Mouse (Mus musculus) kidney, adult 11 months (tissue): Measurements from ENCODE around the gene Arl8a.
A peak's percentile ranks its signal among the peaks of the same experiment; 100 is the strongest.
"Not testable (repeated sequence)": the region's sequence is repeated elsewhere in the genome, so short reads cannot be mapped to it uniquely, and the experiment has no call there.

Experiments
- DNase-seq: peaks from one replicate; pipeline ENCODE4 v3.0.0; 2022

The Arl8a gene

GRCm38 (mm10) chr1:135170299-135170698, 23.7 kb downstream of the Arl8a start:
- DNase-seq = no peak

DNA sequence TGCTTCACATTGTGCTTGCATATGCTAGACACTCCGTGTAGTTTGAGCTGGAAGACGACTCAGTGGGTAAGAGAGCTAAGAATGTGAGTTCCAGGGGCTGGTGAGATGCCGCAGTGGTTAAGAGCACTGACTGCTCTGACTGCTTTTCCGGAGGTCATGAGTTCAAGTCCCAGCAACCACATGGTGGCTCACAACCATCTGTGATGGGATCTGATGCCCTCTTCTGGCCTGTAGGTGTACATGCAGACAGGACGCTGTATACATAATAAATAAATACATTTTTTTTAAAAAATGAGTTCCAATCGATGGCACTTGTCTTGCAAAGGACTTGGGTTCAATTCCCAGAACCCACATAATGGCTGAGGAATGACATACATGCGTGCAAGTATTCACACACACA, 24.6 kb downstream of the Arl8a start:
- no peak for DNase-seq

DNA sequence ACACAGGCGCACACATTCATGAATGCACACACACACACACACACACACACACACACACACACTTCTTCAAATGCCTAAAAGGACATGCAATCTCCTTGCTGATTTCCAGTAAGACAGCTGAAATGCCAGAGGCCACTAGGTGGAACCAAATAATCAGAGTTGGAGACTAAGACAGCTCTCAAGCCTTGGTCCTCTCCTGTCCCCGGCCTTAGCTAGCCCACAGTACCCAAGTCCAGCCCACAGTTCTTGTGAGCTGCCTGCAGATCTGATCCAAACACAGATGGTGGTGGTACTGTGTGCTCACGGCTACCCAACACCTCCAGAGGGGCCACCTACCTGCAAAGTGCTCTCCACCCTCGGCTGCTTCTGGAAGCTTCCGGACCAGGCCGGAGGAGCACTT, 25.4 kb downstream of the Arl8a start:
- DNase-seq = peak; percentile 79

DNA sequence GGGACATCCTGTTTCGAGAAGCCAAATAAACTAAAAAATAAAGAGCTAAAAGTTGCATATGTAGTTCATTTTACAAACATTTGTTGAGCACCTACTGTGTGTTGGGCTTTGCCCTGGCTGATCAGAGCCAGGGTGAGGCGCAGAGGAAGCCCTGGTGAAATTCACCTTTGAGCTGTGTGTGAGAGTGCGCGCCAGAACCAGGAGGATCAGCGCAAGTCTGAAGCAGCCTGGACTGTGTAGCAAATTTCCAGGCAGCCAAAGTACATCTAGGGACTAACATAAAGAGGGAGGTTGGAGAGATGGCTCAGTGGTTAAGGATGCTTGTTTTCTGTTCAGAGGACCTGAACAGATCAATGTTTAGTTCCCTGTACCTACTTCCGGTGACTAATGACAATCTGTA, 26.7 kb downstream of the Arl8a start:
- DNase-seq = no peak

- DNase-seq = no peak
Observed at GRCm38 (mm10) chr1:135175176-135175575, 28.6 kb downstream of the Arl8a start.

DNA sequence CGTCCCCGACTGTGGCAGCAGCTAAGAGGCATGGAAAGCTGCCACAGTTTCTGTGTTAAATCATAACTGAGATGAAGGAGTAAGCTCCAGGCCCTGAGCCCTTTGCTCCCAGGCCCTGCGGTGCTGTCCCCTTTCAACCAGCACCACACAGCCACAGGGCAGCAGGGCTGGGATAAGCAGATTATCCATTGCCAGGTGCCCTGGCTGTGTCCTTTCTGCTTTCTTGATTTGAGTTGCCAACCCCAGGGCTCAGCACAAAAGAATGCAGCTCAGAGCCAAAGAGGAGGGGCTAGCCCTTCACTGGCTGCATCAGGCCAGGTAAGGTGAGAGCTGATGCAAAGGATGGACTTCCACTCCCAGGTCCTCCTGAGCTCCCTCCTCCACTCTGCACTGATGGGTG, 31.1 kb downstream of the Arl8a start:
- peak; percentile 95 for DNase-seq

DNA sequence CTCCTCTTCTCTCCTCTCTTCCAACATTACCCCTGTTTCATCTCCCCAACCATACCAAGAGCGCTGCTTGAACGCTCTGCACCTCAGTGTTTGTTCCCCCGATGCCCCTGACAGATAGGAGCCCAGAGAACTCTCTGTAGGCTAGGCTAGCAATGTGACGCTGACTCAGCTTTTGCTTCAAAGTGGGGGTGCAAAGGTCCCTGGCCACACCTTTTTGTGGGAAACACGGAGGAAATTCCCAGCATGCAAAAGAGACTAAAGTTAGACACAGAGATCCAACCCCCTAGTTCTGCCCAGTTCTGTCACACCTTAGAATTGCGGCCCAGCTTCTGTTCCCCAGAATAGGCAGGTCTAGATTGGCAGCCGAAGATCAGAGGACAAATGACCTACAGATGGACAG, 32.2 kb downstream of the Arl8a start:
- DNase-seq = peak; percentile 52

GRCm38 (mm10) chr1:135180830-135181229, 34.2 kb downstream of the Arl8a start:
- no peak for DNase-seq

DNA sequence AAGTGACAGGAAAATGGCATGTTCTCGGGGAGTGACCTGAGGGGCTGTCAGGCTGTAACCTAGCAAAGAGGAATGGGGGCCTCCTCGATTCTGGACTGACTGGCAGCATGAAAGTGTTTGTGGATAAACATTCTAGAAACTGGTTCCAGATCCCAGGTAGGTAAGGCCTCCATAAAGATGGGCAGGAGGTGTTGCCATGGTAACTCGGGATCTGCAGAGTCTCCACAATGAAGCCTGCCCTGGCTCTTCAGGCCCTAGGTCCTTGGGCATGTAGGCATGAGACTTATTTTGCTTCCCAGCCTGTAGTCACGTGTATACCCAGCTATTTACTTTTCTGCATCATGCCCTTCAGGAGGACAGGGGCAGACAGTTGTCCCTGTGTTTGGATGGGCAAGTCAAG, 34.7 kb downstream of the Arl8a start:
- DNase-seq = no peak

- peak; percentile 85 for DNase-seq
Observed at GRCm38 (mm10) chr1:135181880-135182623, 35.4 kb downstream of the Arl8a start.

DNA sequence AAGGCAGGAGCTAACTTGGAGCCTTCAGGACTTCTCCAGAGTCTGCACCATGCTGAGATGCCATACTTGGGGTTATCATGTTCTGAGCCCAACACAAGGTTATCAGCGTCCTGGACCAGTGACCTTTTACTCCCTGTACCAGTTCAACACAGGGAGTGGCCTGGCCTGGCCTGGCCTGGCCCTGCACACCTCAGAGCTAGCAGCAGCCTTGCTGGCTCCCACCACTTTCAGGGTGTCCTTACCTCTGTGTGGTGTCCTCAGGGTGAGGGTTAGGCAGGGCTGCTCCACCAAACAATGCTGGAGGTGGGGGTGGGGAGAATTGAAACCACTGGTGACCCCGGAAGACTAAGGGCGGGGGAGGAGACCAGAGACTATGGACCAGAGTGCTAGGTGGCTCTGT, 36.4 kb downstream of the Arl8a start:
- DNase-seq = no peak

- no peak for DNase-seq
Observed at GRCm38 (mm10) chr1:135183448-135183847, 36.8 kb downstream of the Arl8a start.

- DNase-seq = no peak
Observed at GRCm38 (mm10) chr1:135183941-135184570, 37.4 kb downstream of the Arl8a start.

- no peak for DNase-seq
Observed at GRCm38 (mm10) chr1:135185936-135186335, 39.3 kb downstream of the Arl8a start.

GRCm38 (mm10) chr1:135186427-135186826, 39.8 kb downstream of the Arl8a start:
- DNase-seq = no peak

DNA sequence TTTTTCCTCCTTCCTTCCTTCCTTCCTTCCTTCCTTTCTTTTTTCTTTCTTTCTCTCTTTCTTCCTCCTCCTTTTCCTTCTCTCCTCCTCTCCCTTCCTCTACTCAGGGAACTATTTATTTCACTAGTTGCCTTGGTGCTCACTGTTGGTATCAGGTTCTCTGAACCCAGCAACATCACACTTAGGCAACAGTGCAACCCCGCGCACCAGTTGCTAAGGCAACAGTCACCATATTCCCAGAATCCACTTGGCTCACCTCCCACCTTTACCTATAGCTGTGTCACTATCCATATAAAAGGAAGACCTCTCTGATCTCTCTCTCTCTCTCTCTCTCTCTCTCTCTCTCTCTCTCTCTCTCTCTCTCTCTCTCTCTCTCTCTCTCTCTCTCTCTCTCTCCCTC, 40.4 kb downstream of the Arl8a start:
- not testable (repeated sequence) for DNase-seq

DNA sequence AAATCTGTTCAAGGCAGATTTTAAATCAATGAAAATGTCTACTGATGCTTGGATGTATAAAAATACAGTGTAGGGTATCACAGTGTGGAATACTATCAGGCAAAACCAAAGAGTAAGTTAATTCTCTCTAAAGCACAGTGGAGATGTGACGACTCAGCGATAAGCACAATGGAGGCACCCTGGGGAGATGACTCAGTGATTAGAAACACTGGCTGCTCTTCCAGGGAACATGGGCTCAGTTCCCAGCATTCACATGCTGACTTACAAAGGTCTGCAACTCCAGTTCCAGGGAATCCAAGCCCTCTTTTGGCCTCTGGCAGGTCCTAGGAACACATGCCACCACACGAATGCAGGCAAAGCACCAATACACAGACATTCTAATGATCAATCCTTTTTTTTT, 41.6 kb downstream of the Arl8a start:
- DNase-seq = no peak

- no peak for DNase-seq
Observed at GRCm38 (mm10) chr1:135189186-135189585, 42.6 kb downstream of the Arl8a start.

GRCm38 (mm10) chr1:135194335-135194734, 47.7 kb downstream of the Arl8a start:
- DNase-seq = not testable (repeated sequence)

DNA sequence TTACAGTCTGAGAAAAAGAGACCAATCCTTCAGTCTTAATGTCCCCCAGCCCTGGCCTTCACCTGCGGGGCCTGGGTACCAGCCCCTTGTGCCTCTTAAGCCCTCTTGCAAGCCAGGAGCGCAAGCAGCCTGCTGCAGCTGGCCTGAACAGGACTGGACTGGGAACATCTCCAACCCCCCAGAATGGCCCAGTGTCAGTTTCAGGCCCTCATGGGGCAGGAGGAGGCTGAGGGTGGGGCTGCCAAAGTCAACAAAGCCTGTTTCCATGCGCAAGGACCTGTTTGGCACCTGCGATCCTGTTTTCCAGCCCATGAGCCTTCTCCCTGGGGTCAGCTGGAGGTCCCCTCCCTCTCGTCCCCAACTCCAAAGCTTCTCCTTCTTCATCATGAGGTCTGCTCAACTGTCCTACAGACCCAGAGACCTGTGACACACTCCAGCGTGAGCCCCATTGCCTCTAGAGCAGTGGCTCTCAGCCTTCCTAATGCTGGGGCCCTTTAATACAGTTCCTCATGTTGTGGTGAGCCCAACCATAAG, 49.4 kb downstream of the Arl8a start:
- DNase-seq = peak; percentile 53

- no peak for DNase-seq
Observed at GRCm38 (mm10) chr1:135198412-135198811, 51.8 kb downstream of the Arl8a start.

GRCm38 (mm10) chr1:135199014-135199819, 52.6 kb downstream of the Arl8a start:
- DNase-seq = peak; percentile 62

- DNase-seq = no peak
Observed at GRCm38 (mm10) chr1:135200400-135200799, 53.8 kb downstream of the Arl8a start.
